Mouse (Mus musculus): ENCODE data around the gene Iqgap2. TPM values are rescaled to one million over a fixed set of nuclear protein-coding genes. Genes with fewer than 3 reads are reported as not detected.

The Iqgap2 gene
- polyA plus RNA-seq, 1 experiment from 2014 or later = 3.4 TPM

GRCm38 (mm10) chr13:95634451-95634850 lies 257.3 kb downstream of the Iqgap2 start:
- H3K9ac ChIP-seq = no peak overlapping the region
- H3K4me1 ChIP-seq = peaks cover 7% of the 10 kb centered on the region
- no peaks in the 10 kb centered on the region for H3K9me3 ChIP-seq
- ATAC-seq (replicated peaks) = no peak
- H3K36me3 ChIP-seq (replicated peaks) = no peaks in the 10 kb centered on the region
- no peaks in the 10 kb centered on the region for H3K27me3 ChIP-seq (replicated peaks)
- H3K4me3 ChIP-seq = no peak overlapping the region
- no peak overlapping the region for H3K27ac ChIP-seq
- 56% methylated on average over 2 of the region's 2 CpGs for WGBS
- no peak overlapping the region for H3K4me2 ChIP-seq

- Histone ChIP-seq H3K27ac (no peak overlapping the region), H3K36me3 (replicated peaks) (no peaks in the 10 kb centered on the region), H3K9me3 (no peaks in the 10 kb centered on the region), H3K4me2 (no peak overlapping the region), H3K9ac (no peak overlapping the region), H3K4me1 (no peaks in the 10 kb centered on the region), H3K4me3 (no peak overlapping the region), H3K27me3 (replicated peaks) (no peaks in the 10 kb centered on the region)
- WGBS = 83% methylated on average over 2 of the region's 2 CpGs
- no peak for ATAC-seq (replicated peaks)
Measured at GRCm38 (mm10) chr13:95633384-95633783, 258.3 kb downstream of the Iqgap2 start.

- WGBS = 93% methylated on average over 6 of the region's 6 CpGs
- H3K4me1 ChIP-seq = no peaks in the 10 kb centered on the region
- H3K4me3 ChIP-seq = no peak overlapping the region
- H3K36me3 ChIP-seq (replicated peaks) = no peaks in the 10 kb centered on the region
- no peak overlapping the region for H3K27ac ChIP-seq
- ATAC-seq (replicated peaks) = no peak
- H3K27me3 ChIP-seq (replicated peaks) = no peaks in the 10 kb centered on the region
- H3K9ac ChIP-seq = no peak overlapping the region
- H3K9me3 ChIP-seq = no peaks in the 10 kb centered on the region
- no peak overlapping the region for H3K4me2 ChIP-seq
Measured at GRCm38 (mm10) chr13:95632144-95632543, 259.6 kb downstream of the Iqgap2 start.

GRCm38 (mm10) chr13:95630747-95631146 lies 261.0 kb downstream of the Iqgap2 start:
- Histone ChIP-seq H3K4me2 (no peak overlapping the region), H3K36me3 (replicated peaks) (no peaks in the 10 kb centered on the region), H3K9ac (no peak overlapping the region), H3K9me3 (no peaks in the 10 kb centered on the region), H3K4me1 (no peaks in the 10 kb centered on the region), H3K27ac (no peak overlapping the region), H3K4me3 (no peak overlapping the region), H3K27me3 (replicated peaks) (no peaks in the 10 kb centered on the region)
- 89% methylated on average over 2 of the region's 2 CpGs for WGBS
- no peak for ATAC-seq (replicated peaks)

GRCm38 (mm10) chr13:95629751-95630150 lies 262.0 kb downstream of the Iqgap2 start:
- no peaks in the 10 kb centered on the region for H3K27me3 ChIP-seq (replicated peaks)
- H3K4me1 ChIP-seq = no peaks in the 10 kb centered on the region
- whole genome bisulfite sequencing = 90% methylated on average over 10 of the region's 10 CpGs
- H3K36me3 ChIP-seq (replicated peaks) = no peaks in the 10 kb centered on the region
- no peak overlapping the region for H3K4me3 ChIP-seq
- H3K4me2 ChIP-seq = no peak overlapping the region
- ATAC-seq (replicated peaks) = no peak
- H3K9me3 ChIP-seq = no peaks in the 10 kb centered on the region
- H3K9ac ChIP-seq = no peak overlapping the region
- no peak overlapping the region for H3K27ac ChIP-seq

GRCm38 (mm10) chr13:95626696-95627095 lies 265.0 kb downstream of the Iqgap2 start:
- Histone ChIP-seq H3K9ac (no peak overlapping the region), H3K4me3 (no peak overlapping the region), H3K4me1 (no peaks in the 10 kb centered on the region), H3K4me2 (no peak overlapping the region), H3K9me3 (no peaks in the 10 kb centered on the region), H3K36me3 (replicated peaks) (no peaks in the 10 kb centered on the region), H3K27ac (no peak overlapping the region), H3K27me3 (replicated peaks) (no peaks in the 10 kb centered on the region)
- WGBS = 50% methylated on average over 7 of the region's 7 CpGs
- ATAC-seq (replicated peaks) = no peak

- H3K36me3 ChIP-seq (replicated peaks) = no peaks in the 10 kb centered on the region
- H3K4me3 ChIP-seq = no peak overlapping the region
- ATAC-seq (replicated peaks) = no peak
- H3K9ac ChIP-seq = no peak overlapping the region
- no peak overlapping the region for H3K4me2 ChIP-seq
- WGBS = 87% methylated on average over 3 of the region's 3 CpGs
- H3K4me1 ChIP-seq = no peaks in the 10 kb centered on the region
- H3K9me3 ChIP-seq = no peaks in the 10 kb centered on the region
- H3K27me3 ChIP-seq (replicated peaks) = no peaks in the 10 kb centered on the region
- no peak overlapping the region for H3K27ac ChIP-seq
Measured at GRCm38 (mm10) chr13:95623042-95623441, 268.7 kb downstream of the Iqgap2 start.

- Histone ChIP-seq H3K4me3 (no peak overlapping the region), H3K4me2 (no peak overlapping the region), H3K36me3 (replicated peaks) (no peaks in the 10 kb centered on the region), H3K9ac (no peak overlapping the region), H3K9me3 (no peaks in the 10 kb centered on the region), H3K27ac (no peak overlapping the region), H3K4me1 (peaks cover 8% of the 10 kb centered on the region), H3K27me3 (replicated peaks) (no peaks in the 10 kb centered on the region)
- 91% methylated on average over 3 of the region's 3 CpGs for WGBS
- ATAC-seq (replicated peaks) = no peak
Measured at GRCm38 (mm10) chr13:95621563-95621962, 270.2 kb downstream of the Iqgap2 start.

GRCm38 (mm10) chr13:95618859-95619258 lies 272.9 kb downstream of the Iqgap2 start:
- Histone ChIP-seq H3K27ac (no peak overlapping the region), H3K4me2 (peak overlapping the region; percentile 78), H3K36me3 (replicated peaks) (no peaks in the 10 kb centered on the region), H3K4me1 (peaks cover 24% of the 10 kb centered on the region), H3K4me3 (peak overlapping the region; percentile 67), H3K9ac (peak overlapping the region; percentile 66; the same call in 1 of the 2 replicates), H3K9me3 (no peaks in the 10 kb centered on the region), H3K27me3 (replicated peaks) (no peaks in the 10 kb centered on the region)
- 9% methylated on average over 13 of the region's 13 CpGs for WGBS
- ATAC-seq (replicated peaks) = peak; percentile 28

- ATAC-seq (replicated peaks) = peak; percentile 88
- Histone ChIP-seq H3K4me3 (peak within 1 kb of the TSS; percentile 67), H3K4me2 (peak within 1 kb of the TSS; percentile 78), H3K9ac (peak within 1 kb of the TSS; percentile 66), H3K4me1 (peaks cover 24% of the 10 kb centered on the region), H3K36me3 (replicated peaks) (no peaks in the 10 kb centered on the region), H3K27ac (peak within 1 kb of the TSS; percentile 64), H3K27me3 (replicated peaks) (no peaks in the 10 kb centered on the region), H3K9me3 (no peaks in the 10 kb centered on the region)
- under 1% methylated on average over 39 of the region's 42 CpGs for WGBS
Measured at GRCm38 (mm10) chr13:95618309-95618712, 273.4 kb downstream of the Iqgap2 start, which contains the start of gene F2r. Gene F2r (minus strand): TSS chr13:95618487.

GRCm38 (mm10) chr13:95617671-95618171 lies 274.0 kb downstream of the Iqgap2 start:
- H3K27me3 ChIP-seq (replicated peaks) = no peaks in the 10 kb centered on the region
- peak overlapping the region; percentile 78 for H3K4me2 ChIP-seq
- WGBS = under 1% methylated on average over 21 of the region's 21 CpGs
- peaks cover 24% of the 10 kb centered on the region for H3K4me1 ChIP-seq
- H3K9me3 ChIP-seq = no peaks in the 10 kb centered on the region
- H3K36me3 ChIP-seq (replicated peaks) = no peaks in the 10 kb centered on the region
- H3K4me3 ChIP-seq = peak overlapping the region; percentile 67
- peak; percentile 73 for ATAC-seq (replicated peaks)
- H3K9ac ChIP-seq = peak overlapping the region; percentile 66
- H3K27ac ChIP-seq = peak overlapping the region; percentile 64

- peak overlapping the region; percentile 78 for H3K4me2 ChIP-seq
- 8% methylated on average over 17 of the region's 17 CpGs for WGBS
- peak overlapping the region; percentile 67 for H3K4me3 ChIP-seq
- no peak overlapping the region for H3K27ac ChIP-seq
- no peak for ATAC-seq (replicated peaks)
- no peaks in the 10 kb centered on the region for H3K27me3 ChIP-seq (replicated peaks)
- peaks cover 24% of the 10 kb centered on the region for H3K4me1 ChIP-seq
- H3K36me3 ChIP-seq (replicated peaks) = 0 out of 2 replicates have a peak, but pooled peaks cover 1% of the 10 kb centered on the region
- H3K9ac ChIP-seq = peak overlapping the region; percentile 66
- no peaks in the 10 kb centered on the region for H3K9me3 ChIP-seq
Measured at GRCm38 (mm10) chr13:95617082-95617670, 274.5 kb downstream of the Iqgap2 start.

- no peaks in the 10 kb centered on the region for H3K9me3 ChIP-seq
- 0 out of 2 replicates have a peak, but pooled peaks cover 5% of the 10 kb centered on the region for H3K36me3 ChIP-seq (replicated peaks)
- no peak overlapping the region for H3K27ac ChIP-seq
- 51% methylated on average over 11 of the region's 11 CpGs for WGBS
- H3K4me2 ChIP-seq = peak overlapping the region; percentile 78
- H3K9ac ChIP-seq = peak overlapping the region; percentile 66; the same call in 1 of the 2 replicates
- peaks cover 24% of the 10 kb centered on the region for H3K4me1 ChIP-seq
- H3K4me3 ChIP-seq = peak overlapping the region; percentile 67
- H3K27me3 ChIP-seq (replicated peaks) = no peaks in the 10 kb centered on the region
- no peak for ATAC-seq (replicated peaks)
Measured at GRCm38 (mm10) chr13:95616512-95616911, 275.2 kb downstream of the Iqgap2 start.
